Mouse (Mus musculus): ENCODE data around the gene Ccdc36. TPM values are rescaled to one million over a fixed set of nuclear protein-coding genes. Genes with fewer than 3 reads are reported as not detected.
A peak's percentile ranks its signal among the peaks of the same experiment; 100 is the strongest.

The Ccdc36 gene
- polyA plus RNA-seq, 1 experiment = not detected

DNA sequence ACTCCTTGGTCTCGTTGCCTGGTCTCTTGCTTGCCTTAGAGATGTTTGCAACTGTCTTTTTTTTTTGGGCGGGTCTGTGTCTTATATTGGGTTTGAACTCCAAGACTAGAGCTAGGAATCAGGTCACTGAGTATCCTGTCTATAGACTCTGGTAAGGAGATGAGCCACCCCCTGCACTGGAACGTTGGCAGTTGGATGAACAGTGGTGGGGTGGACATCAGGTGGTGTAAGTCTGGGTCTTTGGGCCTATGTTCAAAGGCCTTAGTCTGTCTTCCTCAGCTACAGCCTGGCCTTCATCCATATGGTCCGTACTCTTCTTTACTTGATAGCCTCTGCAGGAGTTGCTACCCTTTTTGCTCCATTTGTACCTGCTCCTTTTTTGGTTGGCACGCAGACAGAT, 33.4 kb upstream of the Ccdc36 start:
- Histone ChIP-seq H3K27ac (ENCODE audit: insufficient read depth, low read length) (no peak overlapping the region), H3K27me3 (ENCODE audit: control insufficient read depth, insufficient read depth, low read length) (no peaks in the 10 kb centered on the region), H3K36me3 (ENCODE audit: control insufficient read depth, insufficient read depth, low read length) (peaks cover 20% of the 10 kb centered on the region), H3K4me1 (ENCODE audit: control insufficient read depth, insufficient read depth, insufficient read length) (peaks cover 7% of the 10 kb centered on the region; the same call in 1 of the 2 replicates), H3K4me3 (ENCODE audit: extremely low read depth, insufficient read depth, insufficient read length) (no peak overlapping the region)
- no peak for DNase-seq (ENCODE audit: low read depth in 1 of 2, low spot score in 2 of 2)
- 94% methylated on average over 5 of the region's 5 CpGs for WGBS
- TF ChIP-seq CTCF (IDR thresholded peaks at IDR 0.05; ENCODE audit: extremely low read depth, insufficient read depth, insufficient read length, insufficient replicate concordance) (no peak), POLR2A (IDR thresholded peaks at IDR 0.05; ENCODE audit: low read depth, low read length) (no peak)

GRCm38 (mm10) chr9:108461181-108461631, 32.9 kb upstream of the Ccdc36 start, which contains the start of gene Klhdc8b:
Klhdc8b (minus strand) TSS chr9:108461581.
- Histone ChIP-seq H3K27me3 (ENCODE audit: control insufficient read depth, insufficient read depth, low read length) (no peaks in the 10 kb centered on the region), H3K36me3 (ENCODE audit: control insufficient read depth, insufficient read depth, low read length) (peaks cover 20% of the 10 kb centered on the region), H3K4me3 (ENCODE audit: extremely low read depth, insufficient read depth, insufficient read length) (peak within 1 kb of the TSS; percentile 83), H3K4me1 (ENCODE audit: control insufficient read depth, insufficient read depth, insufficient read length) (peaks cover 7% of the 10 kb centered on the region; the same call in 1 of the 2 replicates), H3K27ac (ENCODE audit: insufficient read depth, low read length) (peak within 1 kb of the TSS; percentile 71)
- 34% methylated on average over 11 of the region's 11 CpGs for WGBS
- DNase-seq (ENCODE audit: low read depth in 1 of 2, low spot score in 2 of 2) = no peak
- no peak for TF ChIP-seq CTCF (IDR thresholded peaks at IDR 0.05; ENCODE audit: extremely low read depth, insufficient read depth, insufficient read length, insufficient replicate concordance)
- no peak for TF ChIP-seq POLR2A (IDR thresholded peaks at IDR 0.05; ENCODE audit: low read depth, low read length)

- Histone ChIP-seq H3K27me3 (ENCODE audit: control insufficient read depth, insufficient read depth, low read length) (no peaks in the 10 kb centered on the region), H3K4me3 (ENCODE audit: extremely low read depth, insufficient read depth, insufficient read length) (peak within 1 kb of the TSS; percentile 83), H3K4me1 (ENCODE audit: control insufficient read depth, insufficient read depth, insufficient read length) (peaks cover 7% of the 10 kb centered on the region; the same call in 1 of the 2 replicates), H3K36me3 (ENCODE audit: control insufficient read depth, insufficient read depth, low read length) (peaks cover 20% of the 10 kb centered on the region), H3K27ac (ENCODE audit: insufficient read depth, low read length) (peak within 1 kb of the TSS; percentile 71)
- 1% methylated on average over 52 of the region's 52 CpGs for WGBS
- DNase-seq (ENCODE audit: low read depth in 1 of 2, low spot score in 2 of 2) = peak; percentile 66 to 78
- peak; percentile 45; the same call in 1 of the 2 replicates for TF ChIP-seq POLR2A (IDR thresholded peaks at IDR 0.05; ENCODE audit: low read depth, low read length)
- no peak for TF ChIP-seq CTCF (IDR thresholded peaks at IDR 0.05; ENCODE audit: extremely low read depth, insufficient read depth, insufficient read length, insufficient replicate concordance)
These were observed 32.3 kb upstream of the Ccdc36 start, which contains the start of gene Ccdc71 for GRCm38 (mm10) chr9:108460319-108461178. Ccdc71 (plus strand) TSS chr9:108460527.

DNA sequence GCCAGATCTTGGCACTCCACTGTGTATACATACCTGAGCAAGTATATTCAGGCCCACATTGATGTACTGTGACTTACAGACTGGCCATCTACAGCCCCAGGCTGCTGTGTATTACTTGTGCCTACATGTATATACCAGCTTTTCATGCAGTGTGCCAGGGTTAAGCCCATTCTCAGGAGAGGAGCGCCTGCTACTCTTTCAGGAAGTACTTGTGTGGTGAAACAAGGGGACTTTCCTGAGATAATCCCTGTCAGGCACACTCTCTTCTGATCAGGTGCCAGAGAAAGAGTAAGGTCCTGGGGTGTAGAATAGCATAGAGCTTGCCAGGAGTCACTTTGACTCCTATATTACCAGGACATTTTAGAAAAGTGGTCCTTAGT, 31.6 kb upstream of the Ccdc36 start:
- Histone ChIP-seq H3K27ac (ENCODE audit: insufficient read depth, low read length) (no peak overlapping the region), H3K4me3 (ENCODE audit: extremely low read depth, insufficient read depth, insufficient read length) (peak overlapping the region; percentile 83), H3K27me3 (ENCODE audit: control insufficient read depth, insufficient read depth, low read length) (no peaks in the 10 kb centered on the region), H3K4me1 (ENCODE audit: control insufficient read depth, insufficient read depth, insufficient read length) (peaks cover 7% of the 10 kb centered on the region; the same call in 1 of the 2 replicates), H3K36me3 (ENCODE audit: control insufficient read depth, insufficient read depth, low read length) (peaks cover 16% of the 10 kb centered on the region)
- 76% methylated on average over 1 of the region's 1 CpGs for WGBS
- no peak for TF ChIP-seq CTCF (IDR thresholded peaks at IDR 0.05; ENCODE audit: extremely low read depth, insufficient read depth, insufficient read length, insufficient replicate concordance)
- no peak for TF ChIP-seq POLR2A (IDR thresholded peaks at IDR 0.05; ENCODE audit: low read depth, low read length)
- DNase-seq (ENCODE audit: low read depth in 1 of 2, low spot score in 2 of 2) = no peak

- DNase-seq (ENCODE audit: low read depth in 1 of 2, low spot score in 2 of 2) = no peak
- Histone ChIP-seq H3K4me3 (ENCODE audit: extremely low read depth, insufficient read depth, insufficient read length) (no peak overlapping the region), H3K4me1 (ENCODE audit: control insufficient read depth, insufficient read depth, insufficient read length) (peaks cover 11% of the 10 kb centered on the region; the same call in 1 of the 2 replicates), H3K36me3 (ENCODE audit: control insufficient read depth, insufficient read depth, low read length) (no peaks in the 10 kb centered on the region), H3K27me3 (ENCODE audit: control insufficient read depth, insufficient read depth, low read length) (no peaks in the 10 kb centered on the region), H3K27ac (ENCODE audit: insufficient read depth, low read length) (no peak overlapping the region)
- 91% methylated on average over 10 of the region's 10 CpGs for WGBS
- TF ChIP-seq CTCF (IDR thresholded peaks at IDR 0.05; ENCODE audit: extremely low read depth, insufficient read depth, insufficient read length, insufficient replicate concordance) (no peak), POLR2A (IDR thresholded peaks at IDR 0.05; ENCODE audit: low read depth, low read length) (no peak)
These were observed 28.7 kb upstream of the Ccdc36 start for GRCm38 (mm10) chr9:108456953-108457352.

DNA sequence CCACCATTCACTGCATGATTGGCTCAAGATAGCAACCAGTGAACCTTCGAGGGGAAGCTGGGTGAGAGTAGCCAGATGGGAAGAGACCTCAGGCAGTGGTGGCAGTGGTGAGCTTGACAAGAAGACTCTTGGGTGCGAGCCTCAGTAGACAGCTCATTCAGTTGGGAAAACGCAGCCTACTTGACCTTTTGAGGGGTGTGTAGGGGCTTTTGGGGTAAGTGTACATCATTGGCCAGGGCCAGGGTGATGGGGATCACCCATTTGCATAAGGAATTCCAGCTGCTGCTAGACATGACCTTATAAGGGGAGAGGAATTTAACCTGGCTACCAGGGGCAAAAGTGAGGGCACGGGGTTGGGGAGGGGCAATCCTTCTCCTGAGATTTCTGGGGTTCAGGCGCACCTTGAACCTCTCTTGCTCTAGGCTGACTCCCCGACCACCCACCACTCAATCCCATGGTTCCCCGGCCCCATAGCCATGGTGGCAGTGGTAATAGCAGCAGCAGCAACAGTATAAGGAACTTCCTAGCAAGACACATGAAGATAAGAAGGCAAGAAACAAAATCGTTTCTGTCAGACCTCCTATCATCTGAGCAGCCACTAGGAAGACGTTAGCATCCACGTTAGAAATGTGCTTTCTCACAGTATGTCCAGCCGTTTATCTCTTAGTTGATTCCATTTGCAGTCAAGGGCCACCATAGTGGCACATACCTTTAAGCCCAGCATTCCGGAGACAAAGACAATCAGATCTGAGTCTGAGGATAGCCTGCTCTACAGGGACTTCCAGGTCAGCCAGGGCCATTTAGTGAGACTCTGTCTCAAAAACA, 27.7 kb upstream of the Ccdc36 start:
- 77% methylated on average over 12 of the region's 12 CpGs for WGBS
- DNase-seq (ENCODE audit: low read depth in 1 of 2, low spot score in 2 of 2) = no peak
- H3K27me3 ChIP-seq (ENCODE audit: control insufficient read depth, insufficient read depth, low read length) = no peaks in the 10 kb centered on the region
- H3K4me3 ChIP-seq (ENCODE audit: extremely low read depth, insufficient read depth, insufficient read length) = no peak overlapping the region
- no peak overlapping the region for H3K27ac ChIP-seq (ENCODE audit: insufficient read depth, low read length)
- H3K36me3 ChIP-seq (ENCODE audit: control insufficient read depth, insufficient read depth, low read length) = no peaks in the 10 kb centered on the region
- H3K4me1 ChIP-seq (ENCODE audit: control insufficient read depth, insufficient read depth, insufficient read length) = peaks cover 8% of the 10 kb centered on the region; the same call in 1 of the 2 replicates
- TF ChIP-seq CTCF (IDR thresholded peaks at IDR 0.05; ENCODE audit: extremely low read depth, insufficient read depth, insufficient read length, insufficient replicate concordance) = no peak
- no peak for TF ChIP-seq POLR2A (IDR thresholded peaks at IDR 0.05; ENCODE audit: low read depth, low read length)
